Mouse (Mus musculus): ENCODE data around the gene Anapc11. TPM values are rescaled to one million over a fixed set of nuclear protein-coding genes. Genes with fewer than 3 reads are reported as not detected.

Anapc11 gene
- polyA plus RNA-seq, 1 experiment from 2014 or later: 236 TPM

DNA sequence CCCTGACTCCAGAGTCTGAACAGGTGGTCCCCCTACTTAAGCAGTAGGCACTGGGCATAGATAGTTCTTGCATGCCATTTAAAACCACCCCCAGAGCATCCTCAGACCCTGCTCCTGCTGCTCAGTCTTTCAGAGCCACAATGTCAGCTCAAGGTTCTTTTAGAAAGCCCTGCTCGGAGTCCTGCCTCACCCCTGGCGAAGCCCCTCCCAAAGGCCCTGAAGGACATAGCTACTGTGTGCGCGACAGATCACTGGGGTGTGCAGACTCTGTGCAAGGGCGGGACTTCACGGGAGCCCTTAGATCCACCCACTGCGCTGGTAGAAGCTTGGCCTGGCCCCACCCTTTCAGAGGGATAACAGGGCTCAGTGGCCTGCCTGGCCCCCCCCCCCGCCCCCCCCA is 11.0 kb downstream of the Anapc11 start:
- Histone ChIP-seq H3K4me2 (ENCODE audit: low read depth, low read length) (no peak overlapping the region), H3K4me1 (ENCODE audit: control insufficient read depth, insufficient read depth, low read length) (peaks cover 7% of the 10 kb centered on the region; the same call in 1 of the 2 replicates), H3K27me3 (ENCODE audit: control insufficient read depth, insufficient read depth, low read length) (0 out of 2 replicates have a peak, but pooled peaks cover 3% of the 10 kb centered on the region), H3K36me3 (ENCODE audit: control insufficient read depth, insufficient read depth, low read length) (peaks cover 40% of the 10 kb centered on the region), H3K4me3 (ENCODE audit: low read depth, low read length) (no peak overlapping the region), H3K27ac (ENCODE audit: low read depth, low read length) (no peak overlapping the region), H3K9ac (replicated peaks; ENCODE audit: low read depth, low read length) (no peak overlapping the region), H3K9me3 (ENCODE audit: control insufficient read depth, low read length) (no peaks in the 10 kb centered on the region)
- no peak for ATAC-seq (ENCODE audit: low read depth)
- 42% methylated on average over 7 of the region's 8 CpGs for WGBS

DNA sequence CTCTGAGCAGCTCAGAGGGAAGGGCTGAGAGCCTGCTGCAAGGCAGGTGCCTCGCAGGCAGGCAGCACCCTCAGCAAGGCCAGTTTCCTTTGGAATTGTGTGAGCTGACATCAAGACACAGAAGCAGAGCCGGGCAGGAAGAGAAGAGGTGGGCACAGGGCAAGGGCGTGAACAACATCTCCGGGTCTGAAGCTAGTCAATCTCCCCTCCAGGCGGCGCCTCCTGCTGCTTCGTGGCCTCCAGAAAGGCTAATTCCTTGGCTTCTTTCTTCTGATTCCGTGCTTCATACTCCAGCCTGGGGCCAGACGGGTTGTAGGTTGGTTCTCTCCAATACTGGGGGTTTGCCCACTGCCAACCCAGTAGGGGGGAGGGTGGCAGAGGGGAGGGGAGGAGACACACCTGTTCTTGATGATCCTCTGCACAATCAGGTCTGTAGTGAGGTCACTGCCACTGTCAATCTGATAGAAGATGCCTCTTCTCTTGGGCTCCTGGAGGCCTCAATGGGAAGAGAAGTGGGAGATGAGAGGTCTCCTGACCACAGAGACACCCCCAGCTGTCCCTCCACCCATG is 12.3 kb downstream of the Anapc11 start:
- Histone ChIP-seq H3K9ac (replicated peaks; ENCODE audit: low read depth, low read length) (no peak overlapping the region), H3K27me3 (ENCODE audit: control insufficient read depth, insufficient read depth, low read length) (0 out of 2 replicates have a peak, but pooled peaks cover 3% of the 10 kb centered on the region), H3K36me3 (ENCODE audit: control insufficient read depth, insufficient read depth, low read length) (peaks cover 29% of the 10 kb centered on the region), H3K4me3 (ENCODE audit: low read depth, low read length) (no peak overlapping the region), H3K9me3 (ENCODE audit: control insufficient read depth, low read length) (no peaks in the 10 kb centered on the region), H3K27ac (ENCODE audit: low read depth, low read length) (no peak overlapping the region), H3K4me1 (ENCODE audit: control insufficient read depth, insufficient read depth, low read length) (peaks cover 7% of the 10 kb centered on the region; the same call in 1 of the 2 replicates), H3K4me2 (ENCODE audit: low read depth, low read length) (no peak overlapping the region)
- no peak for ATAC-seq (ENCODE audit: low read depth)
- 80% methylated on average over 9 of the region's 9 CpGs for WGBS

DNA sequence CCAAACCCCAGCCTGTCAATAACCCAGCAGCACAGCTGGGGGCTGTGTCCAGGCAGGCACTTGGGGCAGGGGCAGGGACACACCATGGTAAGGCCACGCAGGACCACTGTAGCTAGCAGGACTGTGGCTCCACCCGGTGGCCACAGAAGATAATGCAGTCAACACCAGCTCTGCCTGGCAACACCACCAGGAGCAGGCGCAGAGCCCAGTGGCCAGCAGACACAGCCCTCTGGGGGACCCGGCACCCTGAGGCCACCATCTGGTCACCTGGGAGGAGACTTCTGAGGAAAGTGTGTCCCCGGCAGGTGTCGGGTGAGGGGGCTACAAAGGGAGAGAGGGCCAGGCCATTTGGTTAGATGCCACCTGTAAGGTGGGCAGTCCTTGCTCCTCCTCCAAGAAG is 14.5 kb downstream of the Anapc11 start:
- H3K27ac ChIP-seq (ENCODE audit: low read depth, low read length): no peak overlapping the region
- no peak overlapping the region for H3K9ac ChIP-seq (replicated peaks; ENCODE audit: low read depth, low read length)
- H3K27me3 ChIP-seq (ENCODE audit: control insufficient read depth, insufficient read depth, low read length): 0 out of 2 replicates have a peak, but pooled peaks cover 3% of the 10 kb centered on the region
- no peak overlapping the region for H3K4me3 ChIP-seq (ENCODE audit: low read depth, low read length)
- H3K9me3 ChIP-seq (ENCODE audit: control insufficient read depth, low read length): no peaks in the 10 kb centered on the region
- peaks cover 28% of the 10 kb centered on the region for H3K36me3 ChIP-seq (ENCODE audit: control insufficient read depth, insufficient read depth, low read length)
- peak; percentile 24; the same call in 1 of the 2 replicates for ATAC-seq (ENCODE audit: low read depth)
- H3K4me2 ChIP-seq (ENCODE audit: low read depth, low read length): no peak overlapping the region
- peaks cover 20% of the 10 kb centered on the region for H3K4me1 ChIP-seq (ENCODE audit: control insufficient read depth, insufficient read depth, low read length)
- WGBS: 51% methylated on average over 6 of the region's 6 CpGs

DNA sequence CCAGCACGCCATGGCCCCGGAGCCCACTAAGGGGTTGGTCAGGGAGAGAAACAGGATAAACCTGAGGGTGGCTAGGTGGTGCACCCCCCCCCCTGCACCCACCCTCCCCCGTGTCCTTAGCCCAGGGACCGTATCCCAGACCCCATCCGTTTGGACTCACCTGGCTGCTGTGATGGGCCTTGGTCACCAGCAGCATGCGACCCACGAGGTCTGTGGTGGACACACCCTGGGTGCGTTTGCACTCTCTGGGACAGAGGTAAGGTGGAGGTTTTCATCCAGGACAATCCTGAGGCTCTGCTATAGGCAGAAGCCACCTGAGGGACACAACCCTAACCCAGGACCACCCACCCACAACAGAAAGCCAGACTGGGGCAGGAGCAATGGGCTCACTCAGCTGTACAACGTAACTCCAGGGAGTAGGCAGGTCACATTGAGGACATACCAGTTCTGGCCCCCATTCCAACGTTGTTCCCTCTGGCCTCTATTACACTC is 15.3 kb downstream of the Anapc11 start:
- H3K27me3 ChIP-seq (ENCODE audit: control insufficient read depth, insufficient read depth, low read length): 0 out of 2 replicates have a peak, but pooled peaks cover 3% of the 10 kb centered on the region
- peaks cover 15% of the 10 kb centered on the region for H3K4me1 ChIP-seq (ENCODE audit: control insufficient read depth, insufficient read depth, low read length)
- H3K4me3 ChIP-seq (ENCODE audit: low read depth, low read length): no peak overlapping the region
- H3K9ac ChIP-seq (replicated peaks; ENCODE audit: low read depth, low read length): no peak overlapping the region
- H3K4me2 ChIP-seq (ENCODE audit: low read depth, low read length): no peak overlapping the region
- H3K27ac ChIP-seq (ENCODE audit: low read depth, low read length): no peak overlapping the region
- no peaks in the 10 kb centered on the region for H3K9me3 ChIP-seq (ENCODE audit: control insufficient read depth, low read length)
- WGBS: 85% methylated on average over 10 of the region's 10 CpGs
- H3K36me3 ChIP-seq (ENCODE audit: control insufficient read depth, insufficient read depth, low read length): peaks cover 29% of the 10 kb centered on the region
- no peak for ATAC-seq (ENCODE audit: low read depth)

DNA sequence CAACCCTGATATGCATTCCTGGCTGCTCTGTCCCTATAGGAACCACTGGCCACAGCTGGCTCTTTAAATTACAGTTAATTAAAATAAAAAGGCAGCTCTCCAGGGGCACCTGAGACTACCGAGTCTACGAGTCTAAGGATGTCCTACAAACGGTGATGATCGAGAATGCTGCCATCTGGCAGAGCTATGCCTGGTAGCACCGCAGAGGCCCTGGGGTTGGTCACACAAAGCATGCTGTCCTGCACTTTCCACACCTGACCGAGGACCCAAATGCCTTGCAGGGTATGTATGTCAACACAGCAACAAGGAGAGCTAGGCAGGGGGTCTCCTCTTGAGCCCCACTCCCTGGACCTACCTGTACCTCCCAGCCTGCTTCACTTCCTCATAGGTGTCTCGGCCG is 15.8 kb downstream of the Anapc11 start:
- H3K27me3 ChIP-seq (ENCODE audit: control insufficient read depth, insufficient read depth, low read length): 0 out of 2 replicates have a peak, but pooled peaks cover 1% of the 10 kb centered on the region
- H3K9me3 ChIP-seq (ENCODE audit: control insufficient read depth, low read length): no peaks in the 10 kb centered on the region
- no peak for ATAC-seq (ENCODE audit: low read depth)
- no peak overlapping the region for H3K4me2 ChIP-seq (ENCODE audit: low read depth, low read length)
- peaks cover 12% of the 10 kb centered on the region for H3K4me1 ChIP-seq (ENCODE audit: control insufficient read depth, insufficient read depth, low read length)
- 64% methylated on average over 8 of the region's 8 CpGs for WGBS
- no peak overlapping the region for H3K27ac ChIP-seq (ENCODE audit: low read depth, low read length)
- no peak overlapping the region for H3K9ac ChIP-seq (replicated peaks; ENCODE audit: low read depth, low read length)
- H3K4me3 ChIP-seq (ENCODE audit: low read depth, low read length): no peak overlapping the region
- peaks cover 34% of the 10 kb centered on the region for H3K36me3 ChIP-seq (ENCODE audit: control insufficient read depth, insufficient read depth, low read length)

DNA sequence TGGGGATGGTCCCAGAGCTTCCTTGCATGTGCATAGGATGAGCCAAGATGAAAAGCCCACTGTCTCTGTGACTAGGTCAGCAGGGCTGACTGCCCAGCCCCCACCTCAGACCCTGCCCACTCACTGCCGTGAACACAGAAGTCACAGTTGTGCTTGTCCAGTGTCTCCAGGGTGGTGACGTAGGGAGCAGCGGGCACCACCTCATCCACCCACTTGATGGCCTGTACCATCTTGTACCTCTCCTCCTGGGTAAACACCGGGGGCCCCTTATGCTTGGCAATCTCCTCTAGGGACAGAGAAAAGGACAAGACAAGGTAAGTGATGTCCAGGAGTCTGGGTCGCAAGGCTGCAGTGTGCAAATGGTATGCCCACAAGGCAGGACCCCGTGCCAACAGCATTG is 16.9 kb downstream of the Anapc11 start:
- H3K27ac ChIP-seq (ENCODE audit: low read depth, low read length): no peak overlapping the region
- no peaks in the 10 kb centered on the region for H3K9me3 ChIP-seq (ENCODE audit: control insufficient read depth, low read length)
- H3K36me3 ChIP-seq (ENCODE audit: control insufficient read depth, insufficient read depth, low read length): peaks cover 37% of the 10 kb centered on the region
- no peaks in the 10 kb centered on the region for H3K27me3 ChIP-seq (ENCODE audit: control insufficient read depth, insufficient read depth, low read length)
- H3K4me1 ChIP-seq (ENCODE audit: control insufficient read depth, insufficient read depth, low read length): peaks cover 12% of the 10 kb centered on the region
- WGBS: 87% methylated on average over 6 of the region's 6 CpGs
- no peak overlapping the region for H3K4me2 ChIP-seq (ENCODE audit: low read depth, low read length)
- no peak overlapping the region for H3K4me3 ChIP-seq (ENCODE audit: low read depth, low read length)
- no peak overlapping the region for H3K9ac ChIP-seq (replicated peaks; ENCODE audit: low read depth, low read length)
- ATAC-seq (ENCODE audit: low read depth): no peak

DNA sequence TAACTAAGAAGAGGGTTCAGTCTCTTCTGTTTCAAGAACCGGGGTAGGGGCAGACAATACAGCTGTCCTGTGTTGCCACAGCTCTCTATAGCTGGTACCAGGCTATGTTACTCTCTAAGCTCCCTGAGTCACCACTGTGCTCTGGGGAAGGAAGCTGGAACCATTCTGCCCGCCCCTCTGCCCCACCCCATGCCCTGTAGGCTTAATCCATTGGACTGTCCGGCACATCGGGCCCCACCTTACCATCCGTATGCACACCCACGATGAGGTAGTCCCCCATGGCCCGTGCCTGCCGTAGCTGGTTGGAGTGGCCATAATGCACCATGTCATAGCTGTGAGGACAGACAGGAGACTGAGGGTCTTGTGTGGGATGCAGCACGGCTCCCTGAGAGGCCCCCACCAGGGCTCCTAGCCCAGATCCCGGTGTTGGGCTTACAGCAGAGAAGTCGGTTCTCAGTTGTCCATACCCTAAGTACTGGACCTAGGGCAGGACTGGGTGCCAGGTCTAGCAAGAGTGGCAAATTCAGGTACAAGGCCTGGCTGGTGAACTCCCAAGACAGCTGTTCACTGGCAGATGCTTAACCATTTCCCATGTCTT is 17.5 kb downstream of the Anapc11 start:
- Histone ChIP-seq H3K4me1 (ENCODE audit: control insufficient read depth, insufficient read depth, low read length) (peaks cover 12% of the 10 kb centered on the region), H3K4me3 (ENCODE audit: low read depth, low read length) (no peak overlapping the region), H3K4me2 (ENCODE audit: low read depth, low read length) (peak overlapping the region; percentile 18; the same call in 1 of the 2 replicates), H3K27ac (ENCODE audit: low read depth, low read length) (no peak overlapping the region), H3K9me3 (ENCODE audit: control insufficient read depth, low read length) (no peaks in the 10 kb centered on the region), H3K27me3 (ENCODE audit: control insufficient read depth, insufficient read depth, low read length) (no peaks in the 10 kb centered on the region), H3K36me3 (ENCODE audit: control insufficient read depth, insufficient read depth, low read length) (peaks cover 40% of the 10 kb centered on the region), H3K9ac (replicated peaks; ENCODE audit: low read depth, low read length) (no peak overlapping the region)
- 92% methylated on average over 11 of the region's 11 CpGs for WGBS
- ATAC-seq (ENCODE audit: low read depth): no peak

DNA sequence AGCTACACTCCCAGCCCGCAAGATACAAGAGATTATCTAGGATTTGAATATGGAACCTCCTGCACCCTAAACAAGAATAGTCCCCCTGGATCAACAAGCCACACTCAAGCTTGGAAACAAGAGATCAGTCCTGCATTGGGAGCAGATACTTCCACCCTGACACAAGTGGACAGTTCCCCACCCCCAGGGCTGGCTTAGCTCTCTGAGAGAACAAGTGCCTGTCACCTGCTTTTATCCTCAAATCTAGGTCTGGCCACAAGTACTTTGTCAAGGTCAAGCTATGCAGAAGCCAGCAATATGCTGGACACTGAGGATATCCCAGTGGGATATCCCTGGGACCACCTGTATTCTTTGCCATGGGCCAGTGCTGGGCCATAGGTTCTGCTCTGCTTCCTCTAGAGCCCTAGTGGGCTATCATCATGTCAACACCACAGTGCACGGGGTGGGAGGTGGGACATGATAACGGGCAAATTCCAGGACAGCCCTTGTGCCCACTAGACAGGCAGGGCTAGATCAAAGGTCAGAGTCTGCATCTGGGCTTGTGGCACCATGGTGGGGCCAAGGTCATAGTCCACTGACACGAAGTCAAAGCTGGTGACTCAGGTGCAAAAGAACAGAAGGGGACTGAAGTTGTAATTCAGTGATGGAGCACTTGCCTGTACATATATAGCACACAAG is 18.5 kb downstream of the Anapc11 start:
- H3K4me2 ChIP-seq (ENCODE audit: low read depth, low read length): peak overlapping the region; percentile 82
- peaks cover 34% of the 10 kb centered on the region for H3K36me3 ChIP-seq (ENCODE audit: control insufficient read depth, insufficient read depth, low read length)
- 54% methylated on average over 4 of the region's 4 CpGs for WGBS
- no peaks in the 10 kb centered on the region for H3K27me3 ChIP-seq (ENCODE audit: control insufficient read depth, insufficient read depth, low read length)
- peak overlapping the region; percentile 72 for H3K4me3 ChIP-seq (ENCODE audit: low read depth, low read length)
- H3K4me1 ChIP-seq (ENCODE audit: control insufficient read depth, insufficient read depth, low read length): peaks cover 12% of the 10 kb centered on the region
- ATAC-seq (ENCODE audit: low read depth): no peak
- peak overlapping the region; percentile 74 for H3K9ac ChIP-seq (replicated peaks; ENCODE audit: low read depth, low read length)
- H3K9me3 ChIP-seq (ENCODE audit: control insufficient read depth, low read length): no peaks in the 10 kb centered on the region
- no peak overlapping the region; the same call in 1 of the 2 replicates for H3K27ac ChIP-seq (ENCODE audit: low read depth, low read length)
